Mouse (Mus musculus) kidney, postnatal 25 days (tissue): ENCODE data around the gene Utrn.

Experiments used
- DNase-seq, 2 experiments: peaks; one replicate each; pipeline ENCODE4 v3.0.0; 2021; ENCODE audit warnings: mixed read lengths in 2 of 2

Utrn gene

GRCm38 (mm10) chr10:12832163-12832562 is 37.0 kb downstream of the Utrn start:
- DNase-seq, result no peak

- peak in 1 of 2 experiments; percentile 28 for DNase-seq
Observed at GRCm38 (mm10) chr10:12827778-12828177, 41.4 kb downstream of the Utrn start.

GRCm38 (mm10) chr10:12827306-12827705 is 41.9 kb downstream of the Utrn start:
- no peak for DNase-seq

- DNase-seq, result peak in 1 of 2 experiments; percentile 55
Observed at GRCm38 (mm10) chr10:12826760-12827281, 42.3 kb downstream of the Utrn start.

GRCm38 (mm10) chr10:12824386-12824785 is 44.8 kb downstream of the Utrn start:
- no peak for DNase-seq

- peak; percentile 20 to 46 for DNase-seq
Observed at GRCm38 (mm10) chr10:12823437-12824219, 45.5 kb downstream of the Utrn start.

- no peak for DNase-seq
Observed at GRCm38 (mm10) chr10:12820978-12821735, 48.0 kb downstream of the Utrn start.

GRCm38 (mm10) chr10:12817409-12817808 is 51.8 kb downstream of the Utrn start:
- peak; percentile 94 for DNase-seq

- no peak for DNase-seq
Observed at GRCm38 (mm10) chr10:12816530-12816929, 52.6 kb downstream of the Utrn start.

GRCm38 (mm10) chr10:12814411-12814810 is 54.8 kb downstream of the Utrn start:
- no peak for DNase-seq

- DNase-seq, result no peak
Observed at GRCm38 (mm10) chr10:12813881-12814280, 55.3 kb downstream of the Utrn start.

GRCm38 (mm10) chr10:12813211-12813811 is 55.9 kb downstream of the Utrn start:
- peak; percentile 45 to 55 for DNase-seq

- DNase-seq, result no peak
Observed at GRCm38 (mm10) chr10:12812680-12813079, 56.5 kb downstream of the Utrn start.

GRCm38 (mm10) chr10:12810816-12811215 is 58.3 kb downstream of the Utrn start:
- DNase-seq, result no peak

- no peak for DNase-seq
Observed at GRCm38 (mm10) chr10:12809702-12810101, 59.5 kb downstream of the Utrn start.

GRCm38 (mm10) chr10:12808467-12808866 is 60.7 kb downstream of the Utrn start:
- no peak for DNase-seq

- DNase-seq, result no peak
Observed at GRCm38 (mm10) chr10:12807706-12808105, 61.5 kb downstream of the Utrn start.

- DNase-seq, result no peak
Observed at GRCm38 (mm10) chr10:12805826-12806225, 63.3 kb downstream of the Utrn start.

GRCm38 (mm10) chr10:12803939-12804338 is 65.2 kb downstream of the Utrn start:
- no peak for DNase-seq

GRCm38 (mm10) chr10:12799416-12799815 is 69.7 kb downstream of the Utrn start:
- DNase-seq, result no peak

GRCm38 (mm10) chr10:12798248-12798647 is 70.9 kb downstream of the Utrn start:
- DNase-seq, result no peak

GRCm38 (mm10) chr10:12796510-12796840 is 72.7 kb downstream of the Utrn start:
- no peak for DNase-seq

- no peak for DNase-seq
Observed at GRCm38 (mm10) chr10:12795796-12796509, 73.2 kb downstream of the Utrn start.
